Mouse (Mus musculus) layer of hippocampus, adult 2 months (tissue): ENCODE data around the gene Apobec2. TPM values are rescaled to one million over a fixed set of nuclear protein-coding genes. Genes with fewer than 3 reads are reported as not detected.
A peak's percentile ranks its signal among the peaks of the same experiment; 100 is the strongest.

Source experiments
- DNase-seq, 2 experiments: peaks; one replicate each; pipeline ENCODE4 v3.0.0; 2022; ENCODE audit warnings: low spot score in 2 of 2
- H3K27ac ChIP-seq: fragments of 200-600 bp; 2 replicates; pipeline ENCODE4 v1.8.1; 2022
- H3K4me3 ChIP-seq: fragments of 200-600 bp; 2 replicates; pipeline ENCODE4 v1.8.1; 2022; ENCODE audit warnings: mild to moderate bottlenecking
- CTCF ChIP-seq: fragments of 200-600 bp; conservative IDR thresholded peaks from 2 replicates; pipeline ENCODE4 v1.8.1; 2022; ENCODE audit warnings: antibody characterized with exemption, mild to moderate bottlenecking, moderate library complexity
- total RNA-seq, 2 experiments: library from RNA; stranded (reverse); gene quantifications; 2 replicates each; pipeline ENCODE4 v1.2.3; 2021

Gene Apobec2
- total RNA-seq, 2 experiments from 2014 or later = 0.33 TPM; not detected in 1

DNA sequence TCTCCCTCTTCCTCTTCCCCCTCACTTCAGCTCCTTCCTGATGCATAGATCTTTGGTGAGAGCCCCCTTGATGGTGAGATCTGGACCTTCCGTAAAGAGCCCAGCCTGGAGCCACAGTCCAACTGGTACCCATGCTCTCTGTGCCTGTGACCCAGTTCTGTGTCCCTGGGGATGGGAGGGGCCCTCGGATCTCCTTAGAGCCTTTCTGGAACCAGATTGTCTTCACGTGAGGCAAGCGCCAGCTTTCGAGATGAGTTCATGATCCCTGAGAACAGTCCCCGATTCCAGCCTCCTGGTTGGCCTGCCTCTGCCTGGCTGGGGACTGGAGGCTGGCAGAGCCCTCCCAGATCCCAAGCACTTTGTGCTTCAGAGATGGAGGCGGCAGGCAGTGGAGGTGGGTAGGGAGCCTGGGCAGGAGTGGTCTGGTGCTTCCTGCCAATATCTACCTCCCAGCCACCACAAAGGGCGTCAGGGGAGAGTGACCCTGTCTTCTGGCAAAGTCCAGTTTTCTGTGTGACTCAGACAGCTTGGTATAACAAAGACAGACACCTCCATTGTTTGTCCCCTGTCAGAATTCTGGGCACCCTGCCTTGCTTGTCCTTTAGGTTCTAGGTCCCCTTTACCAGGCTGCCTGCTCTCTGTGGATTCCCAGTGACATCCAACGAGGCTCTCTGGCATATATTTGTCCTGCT, 19.2 kb upstream of the Apobec2 start:
- Histone ChIP-seq H3K4me3 (no peak overlapping the region), H3K27ac (no peak overlapping the region)
- no peak for DNase-seq
- no peak for TF ChIP-seq CTCF

DNA sequence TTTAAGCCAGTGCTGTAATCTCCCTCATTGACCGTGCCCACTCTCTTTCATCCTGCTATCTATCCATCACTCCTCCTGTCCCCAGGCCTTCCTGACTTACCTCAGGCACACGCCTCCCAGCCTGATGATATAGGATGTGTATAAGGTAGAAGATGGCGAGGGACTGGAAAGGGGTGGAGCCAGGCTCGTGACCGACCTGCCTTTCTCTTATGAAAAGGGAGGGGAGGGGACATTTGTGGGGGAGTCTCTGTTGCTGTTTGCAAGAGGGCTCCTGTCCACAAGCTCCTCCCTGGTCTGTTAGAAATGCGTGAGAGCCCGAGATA, 18.6 kb upstream of the Apobec2 start, which contains the start of gene Tspo2:
Gene Tspo2, minus strand, starts transcription at position 170 of the 323 bp plus-strand sequence.
- no peak within 1 kb of the TSS for H3K27ac ChIP-seq
- no peak within 1 kb of the TSS for H3K4me3 ChIP-seq
- TF ChIP-seq CTCF = no peak
- DNase-seq = no peak

DNA sequence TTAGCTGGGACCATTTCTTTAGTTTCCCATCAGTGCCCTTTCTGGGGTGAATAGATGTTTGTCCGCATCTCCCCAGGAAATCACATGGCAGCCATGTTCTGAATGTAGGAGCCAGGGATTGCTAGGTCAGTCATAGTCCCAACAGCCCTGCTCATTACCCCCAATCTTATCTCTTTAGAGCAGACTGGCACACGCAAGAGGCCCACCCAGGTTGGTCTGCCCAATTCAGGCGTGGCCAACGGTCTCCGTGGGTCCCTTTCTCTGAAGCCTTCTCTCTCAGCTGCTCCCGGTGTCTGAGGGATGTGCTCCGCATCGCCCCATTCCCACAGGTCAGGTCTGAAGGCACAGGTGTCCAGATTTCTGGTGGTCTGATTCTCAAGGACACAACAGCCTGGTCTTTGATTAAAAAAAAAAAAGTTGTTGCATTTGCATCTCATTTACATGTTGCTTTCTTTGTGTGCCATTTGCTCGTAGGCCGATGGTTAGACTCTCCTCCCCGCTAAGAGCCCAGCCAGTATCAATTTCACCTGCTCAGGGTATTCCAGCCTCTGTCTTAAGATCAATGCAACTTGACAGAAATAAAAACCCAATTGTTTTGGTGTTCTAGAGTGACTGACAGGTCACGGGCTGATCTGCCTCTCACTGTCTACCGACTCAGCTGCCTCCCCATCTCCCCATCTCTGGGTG, 18.1 kb upstream of the Apobec2 start:
- H3K27ac ChIP-seq = no peak overlapping the region
- no peak overlapping the region for H3K4me3 ChIP-seq
- DNase-seq = no peak
- TF ChIP-seq CTCF = no peak

GRCm38 (mm10) chr17:48447675-48448074, 14.9 kb upstream of the Apobec2 start:
- H3K27ac ChIP-seq = no peak overlapping the region
- DNase-seq = no peak
- no peak overlapping the region for H3K4me3 ChIP-seq
- no peak for TF ChIP-seq CTCF

DNA sequence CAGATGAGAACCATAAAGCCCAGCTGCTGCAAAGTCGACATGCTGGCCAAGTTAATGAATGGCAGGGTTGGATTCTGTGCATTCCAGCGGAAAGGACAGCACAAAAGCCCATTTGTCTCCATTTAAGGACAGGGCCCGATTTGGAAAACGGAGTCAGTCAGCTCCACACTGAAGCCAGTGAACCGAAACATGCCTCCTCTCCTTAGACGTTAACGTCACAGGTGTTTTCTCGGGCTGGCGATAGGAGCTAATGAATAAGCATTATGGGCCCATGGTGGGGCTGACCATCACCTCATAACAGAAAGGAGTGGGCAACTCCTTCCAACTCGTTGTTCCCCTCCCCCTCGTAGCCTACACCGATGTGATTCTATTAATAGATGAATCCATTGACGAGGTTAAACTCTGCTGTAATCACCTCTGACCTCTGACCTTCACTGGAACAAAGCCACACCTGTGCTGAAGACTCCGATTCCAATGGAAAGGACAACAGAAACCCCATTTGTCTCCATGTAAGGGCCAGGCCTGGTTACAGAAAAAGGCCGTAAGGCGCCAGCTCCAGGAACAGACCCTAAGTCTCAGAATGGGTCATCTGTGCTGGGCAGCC, 10.9 kb upstream of the Apobec2 start:
- no peak for DNase-seq

GRCm38 (mm10) chr17:48442745-48443457, 10.2 kb upstream of the Apobec2 start:
- peak; percentile 28 for TF ChIP-seq CTCF
- DNase-seq = no peak
- Histone ChIP-seq H3K4me3 (no peak overlapping the region), H3K27ac (no peak overlapping the region)

More for the DNA sequence above, 10.9 kb upstream of the Apobec2 start:
- H3K27ac ChIP-seq = no peak overlapping the region
- H3K4me3 ChIP-seq = no peak overlapping the region
- TF ChIP-seq CTCF = no peak

GRCm38 (mm10) chr17:48437421-48437911, 4.7 kb upstream of the Apobec2 start:
- Histone ChIP-seq H3K4me3 (no peak overlapping the region), H3K27ac (peak overlapping the region; percentile 53; the same call in 1 of the 2 replicates)
- DNase-seq = no peak
- peak; percentile 23; the same call in 1 of the 2 replicates for TF ChIP-seq CTCF

- no peak for DNase-seq
- Histone ChIP-seq H3K27ac (no peak overlapping the region), H3K4me3 (no peak overlapping the region)
- no peak for TF ChIP-seq CTCF
Observed at GRCm38 (mm10) chr17:48436487-48436886, 3.8 kb upstream of the Apobec2 start.

- H3K4me3 ChIP-seq = no peak overlapping the region
- DNase-seq = no peak
Observed at GRCm38 (mm10) chr17:48434479-48434878, 1.7 kb upstream of the Apobec2 start.

GRCm38 (mm10) chr17:48433689-48434330, 1.1 kb upstream of the Apobec2 start:
- no peak for DNase-seq
- TF ChIP-seq CTCF = peak; percentile 54
- no peak overlapping the region for H3K27ac ChIP-seq
- H3K4me3 ChIP-seq = no peak overlapping the region

More at GRCm38 (mm10) chr17:48434479-48434878, 1.7 kb upstream of the Apobec2 start:
- no peak for TF ChIP-seq CTCF
- H3K27ac ChIP-seq = no peak overlapping the region

- no peak for TF ChIP-seq CTCF
- Histone ChIP-seq H3K4me3 (no peak overlapping the region), H3K27ac (no peak overlapping the region)
- no peak for DNase-seq
Observed at GRCm38 (mm10) chr17:48433006-48433655, 401 bp upstream of the Apobec2 start.

- no peak for TF ChIP-seq CTCF
- DNase-seq = no peak
- Histone ChIP-seq H3K4me3 (no peak overlapping the region), H3K27ac (no peak overlapping the region)
Observed at GRCm38 (mm10) chr17:48431054-48431453, 1.7 kb downstream of the Apobec2 start.
